Mouse (Mus musculus) heart, embryonic 14.5 days (tissue): ENCODE data around the gene Creld2. TPM values are rescaled to one million over a fixed set of nuclear protein-coding genes. Genes with fewer than 3 reads are reported as not detected.
A peak's percentile ranks its signal among the peaks of the same experiment; 100 is the strongest.

Source experiments
- ATAC-seq: fragments of 200-750 bp; cut with Nextera tagmentation; 2 replicates; pipeline ENCODE4 v1.8.0; 2017; ENCODE audit warnings: low read depth, moderate TSS enrichment; ENCODE audit not compliant: insufficient number of reproducible peaks, insufficient read depth, low FRiP score
- H3K27ac ChIP-seq, 2 experiments: fragments of 200-500 bp in 1 of 2; fragments of 300-500 bp in 1 of 2; sonication (generic) in 1 of 2; replicated peaks in 1 of 2; 2 replicates each; pipeline ENCODE4 v1.5.1; 2012 to 2014; ENCODE audit warnings: low read depth in 2 of 2, low read length in 2 of 2, control low read depth in 1 of 2, mild to moderate bottlenecking in 1 of 2, mixed read lengths in 1 of 2; ENCODE audit not compliant: control insufficient read depth in 1 of 2, insufficient read depth in 1 of 2
- H3K27me3 ChIP-seq: fragments of 300-500 bp; sonication (generic); 2 replicates; pipeline ENCODE4 v1.6.1; 2014; ENCODE audit warnings: mild to moderate bottlenecking, low read length, control low read depth; ENCODE audit not compliant: control insufficient read depth, insufficient read depth
- H3K36me3 ChIP-seq: fragments of 300-500 bp; sonication (generic); 2 replicates; pipeline ENCODE4 v1.6.1; 2014; ENCODE audit warnings: mild to moderate bottlenecking, control low read depth, low read length, mixed read lengths; ENCODE audit not compliant: control insufficient read depth, insufficient read depth
- H3K4me1 ChIP-seq, 2 experiments: fragments of 200-500 bp in 1 of 2; fragments of 300-500 bp in 1 of 2; sonication (generic) in 1 of 2; 2 replicates each; pipeline ENCODE4 v1.6.1; 2012 to 2014; ENCODE audit warnings: low read length in 2 of 2, control low read depth in 1 of 2, mixed read lengths in 1 of 2; ENCODE audit not compliant: control insufficient read depth in 2 of 2, insufficient read depth in 2 of 2
- H3K4me2 ChIP-seq: fragments of 300-500 bp; sonication (generic); 2 replicates; pipeline ENCODE4 v1.6.1; 2014; ENCODE audit warnings: mild to moderate bottlenecking, low read length
- H3K4me3 ChIP-seq, 2 experiments: fragments of 200-500 bp in 1 of 2; fragments of 300-500 bp in 1 of 2; sonication (generic) in 1 of 2; 2 replicates each; pipeline ENCODE4 v1.5.1; 2012 to 2014; ENCODE audit warnings: low read length in 2 of 2, mild to moderate bottlenecking in 2 of 2, control low read depth in 1 of 2, low read depth in 1 of 2, moderate library complexity in 1 of 2; ENCODE audit not compliant: control insufficient read depth in 1 of 2, insufficient read depth in 1 of 2
- H3K9ac ChIP-seq: fragments of 300-500 bp; sonication (generic); 2 replicates; pipeline ENCODE4 v1.6.1; 2014; ENCODE audit warnings: mild to moderate bottlenecking, low read length
- H3K9me3 ChIP-seq: fragments of 300-500 bp; sonication (generic); 2 replicates; pipeline ENCODE4 v1.6.1; 2016; ENCODE audit warnings: low read length, control low read depth; ENCODE audit not compliant: control insufficient read depth
- WGBS: fragments of 180-500 bp; shearing (Covaris S2); extraction: QIAGEN DNeasy Blood & Tissue Kit; methylation state at CpG from one replicate; pipeline ENCODE4 v1.1.7; 2014; 5-methylcytosine and 5-hydroxymethylcytosine counted together
- polyA plus RNA-seq: library from polyadenylated mRNA; unstranded; fragments of >200 nt; fragmentation: Nextera tagmentation; extraction: Ambion mirVana; gene quantifications from 2 replicates; pipeline ENCODE4 v1.2.1, GENCODE M21; 2014

The Creld2 gene
- polyA plus RNA-seq, 1 experiment from 2014 or later = 46.3 TPM

- H3K4me3 ChIP-seq = no peak overlapping the region
- H3K27ac ChIP-seq = no peak overlapping the region; a peak in 1 of 4 replicates
- H3K4me1 ChIP-seq = peaks cover 30 to 44% of the 10 kb centered on the region in 2 experiments
- ATAC-seq = no peak
- peaks cover 14% of the 10 kb centered on the region for H3K36me3 ChIP-seq
- no peak overlapping the region for H3K9ac ChIP-seq
- H3K9me3 ChIP-seq = no peaks in the 10 kb centered on the region
- H3K27me3 ChIP-seq = no peaks in the 10 kb centered on the region
- no peak overlapping the region for H3K4me2 ChIP-seq
- WGBS = 82% methylated on average over 5 of the region's 5 CpGs
Measured at GRCm38 (mm10) chr15:88830696-88831095, 11.2 kb downstream of the Creld2 start.

- peak overlapping the region; percentile 78 to 84 for H3K27ac ChIP-seq
- H3K4me2 ChIP-seq = peak overlapping the region; percentile 18; the same call in 1 of the 2 replicates
Measured at GRCm38 (mm10) chr15:88831482-88831881, 12.0 kb downstream of the Creld2 start.

GRCm38 (mm10) chr15:88832536-88832935, 13.1 kb downstream of the Creld2 start:
- Histone ChIP-seq H3K36me3 (no peaks in the 10 kb centered on the region), H3K4me2 (no peak overlapping the region), H3K4me3 (no peak overlapping the region), H3K27me3 (no peaks in the 10 kb centered on the region), H3K4me1 (peaks cover 36 to 47% of the 10 kb centered on the region in 2 experiments), H3K9ac (no peak overlapping the region), H3K9me3 (no peaks in the 10 kb centered on the region), H3K27ac (peak overlapping the region in 1 of 2 experiments; percentile 84; a peak in 1 of 4 replicates)
- ATAC-seq = no peak
- WGBS = 82% methylated on average over 9 of the region's 9 CpGs

More at GRCm38 (mm10) chr15:88831482-88831881, 12.0 kb downstream of the Creld2 start:
- 24% methylated on average over 5 of the region's 5 CpGs for WGBS
- no peaks in the 10 kb centered on the region for H3K27me3 ChIP-seq
- peak; percentile 26 for ATAC-seq
- H3K4me3 ChIP-seq = no peak overlapping the region
- 0 out of 2 replicates have a peak overlapping the region, but pooled peaks have one; percentile 11 for H3K9ac ChIP-seq
- peaks cover 6% of the 10 kb centered on the region for H3K36me3 ChIP-seq
- peaks cover 33 to 44% of the 10 kb centered on the region in 2 experiments for H3K4me1 ChIP-seq
- no peaks in the 10 kb centered on the region for H3K9me3 ChIP-seq

- H3K9ac ChIP-seq = no peak overlapping the region
- 71% methylated on average over 6 of the region's 6 CpGs for WGBS
- no peaks in the 10 kb centered on the region for H3K9me3 ChIP-seq
- H3K4me3 ChIP-seq = no peak overlapping the region
- no peak overlapping the region for H3K4me2 ChIP-seq
- H3K27ac ChIP-seq = peak overlapping the region in 1 of 2 experiments; percentile 7; a peak in 1 of 4 replicates
- H3K27me3 ChIP-seq = no peaks in the 10 kb centered on the region
- ATAC-seq = no peak
- H3K36me3 ChIP-seq = no peaks in the 10 kb centered on the region
- H3K4me1 ChIP-seq = peaks cover 42 to 48% of the 10 kb centered on the region in 2 experiments
Measured at GRCm38 (mm10) chr15:88836031-88836430, 16.6 kb downstream of the Creld2 start.

- no peak for ATAC-seq
- Histone ChIP-seq H3K27me3 (no peaks in the 10 kb centered on the region), H3K4me3 (no peak overlapping the region; a peak in 1 of 4 replicates), H3K9ac (peak overlapping the region; percentile 72; the same call in 1 of the 2 replicates), H3K4me2 (peak overlapping the region; percentile 86), H3K36me3 (no peaks in the 10 kb centered on the region), H3K27ac (peak overlapping the region; percentile 7 to 15; a peak in 1 of 4 replicates), H3K9me3 (no peaks in the 10 kb centered on the region), H3K4me1 (peaks cover 37 to 42% of the 10 kb centered on the region in 2 experiments)
- 63% methylated on average over 5 of the region's 5 CpGs for WGBS
Measured at GRCm38 (mm10) chr15:88836571-88836970, 17.1 kb downstream of the Creld2 start.

- peak overlapping the region; percentile 86 for H3K4me2 ChIP-seq
- H3K4me3 ChIP-seq = peak overlapping the region; percentile 44 to 84
- H3K9ac ChIP-seq = peak overlapping the region; percentile 72
- no peaks in the 10 kb centered on the region for H3K36me3 ChIP-seq
- H3K4me1 ChIP-seq = peaks cover 36 to 40% of the 10 kb centered on the region in 2 experiments
- peak overlapping the region; percentile 79 to 84 for H3K27ac ChIP-seq
- H3K9me3 ChIP-seq = no peaks in the 10 kb centered on the region
- under 1% methylated on average over 39 of the region's 39 CpGs for WGBS
- ATAC-seq = peak; percentile 29; the same call in 1 of the 2 replicates
- H3K27me3 ChIP-seq = no peaks in the 10 kb centered on the region
Measured at GRCm38 (mm10) chr15:88837199-88837932, 17.9 kb downstream of the Creld2 start.

- no peaks in the 10 kb centered on the region for H3K27me3 ChIP-seq
- under 1% methylated on average over 11 of the region's 11 CpGs for WGBS
- no peaks in the 10 kb centered on the region for H3K9me3 ChIP-seq
- no peaks in the 10 kb centered on the region for H3K36me3 ChIP-seq
- H3K27ac ChIP-seq = peak overlapping the region; percentile 42 to 84
- H3K4me2 ChIP-seq = peak overlapping the region; percentile 86
- no peak for ATAC-seq
- H3K4me3 ChIP-seq = peak overlapping the region; percentile 44 to 56; a peak in 3 of 4 replicates
- peak overlapping the region; percentile 72 for H3K9ac ChIP-seq
- H3K4me1 ChIP-seq = peaks cover 33 to 34% of the 10 kb centered on the region in 2 experiments
Measured at GRCm38 (mm10) chr15:88837977-88838376, 18.5 kb downstream of the Creld2 start.
